Mouse (Mus musculus) A20 (cell line): ENCODE measurements at regions not wholly inside any gene's neighbourhood (a gene's known extent, or its start where the extent isn't known, plus 50 kb on each side); places are given as distances from the start of the nearest gene placed in this dataset.

ENCODE experiments used
- DNase-seq: peaks from one replicate; pipeline ENCODE4 v3.0.0-alpha.2; 2011; ENCODE audit warnings: low read depth, low spot score

GRCm38 (mm10) chr10:37227889-37228288, 89.2 kb upstream of the Marcks start:
- no peak for DNase-seq

- no peak for DNase-seq
These were observed 83.0 kb upstream of the Marcks start for GRCm38 (mm10) chr10:37221730-37222129.

- no peak for DNase-seq
These were observed 81.7 kb upstream of the Marcks start for GRCm38 (mm10) chr10:37220434-37220833.

GRCm38 (mm10) chr10:37219936-37220335, 81.2 kb upstream of the Marcks start:
- no peak for DNase-seq

- DNase-seq, result no peak
These were observed 80.7 kb upstream of the Marcks start for GRCm38 (mm10) chr10:37219381-37219780.

- no peak for DNase-seq
These were observed 75.9 kb upstream of the Marcks start for GRCm38 (mm10) chr10:37214656-37215055.

- DNase-seq, result no peak
These were observed 73.8 kb upstream of the Marcks start for GRCm38 (mm10) chr10:37212350-37213035.

GRCm38 (mm10) chr10:37211305-37211704, 72.6 kb upstream of the Marcks start:
- no peak for DNase-seq

- no peak for DNase-seq
These were observed 71.5 kb upstream of the Marcks start for GRCm38 (mm10) chr10:37210223-37210622.

- DNase-seq, result no peak
These were observed 68.3 kb upstream of the Marcks start for GRCm38 (mm10) chr10:37206986-37207385.

- no peak for DNase-seq
These were observed 67.8 kb upstream of the Marcks start for GRCm38 (mm10) chr10:37206546-37206945.

- no peak for DNase-seq
These were observed 65.0 kb upstream of the Marcks start for GRCm38 (mm10) chr10:37203709-37204108.

- no peak for DNase-seq
These were observed 56.2 kb upstream of the Marcks start for GRCm38 (mm10) chr10:37194798-37195453.

GRCm38 (mm10) chr10:37194131-37194797, 55.5 kb upstream of the Marcks start:
- no peak for DNase-seq

- no peak for DNase-seq
These were observed 53.9 kb upstream of the Marcks start for GRCm38 (mm10) chr10:37192661-37193060.

- peak; percentile 76 for DNase-seq
These were observed 51.4 kb upstream of the Marcks start for GRCm38 (mm10) chr10:37190092-37190491.
